Comparison of ENCODE assay signal across 10 mouse cellular contexts in the genomic region with DNA sequence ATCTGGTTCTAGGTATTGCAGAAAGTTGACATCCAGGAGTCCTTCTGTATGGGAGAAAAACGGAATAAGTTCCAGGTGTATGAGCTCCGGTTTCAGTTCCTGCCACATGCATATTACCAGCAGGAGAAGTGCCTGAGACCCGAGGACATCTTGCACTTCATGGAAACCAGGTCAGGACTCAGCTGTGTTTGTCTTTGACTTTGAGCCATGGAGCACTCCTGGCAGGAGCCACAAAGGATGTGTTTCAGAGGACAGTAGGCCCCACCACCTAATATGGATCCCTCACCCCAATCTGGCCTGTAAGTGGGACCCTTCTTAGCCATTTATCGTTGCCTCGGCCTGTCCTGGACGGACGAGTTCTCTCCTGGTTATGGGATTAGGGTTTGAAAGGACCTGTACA.
"Had no signal": no experiment of that assay in that cellular context is flagged by ENCODE, and none has a peak within 500 bp of the region (broad histone marks: within the 10 kb centered on the region; RNA-seq: fewer than 3 reads in every experiment).

No protein-coding gene starts in this region.

- H3K27ac ChIP-seq: left cerebral cortex, adult 2 months; liver, embryonic 13.5 days had no signal

- DNase-seq: kidney, postnatal 10 days; kidney, postnatal 36 days; layer of hippocampus, postnatal 36 days; liver, embryonic 13.5 days; lung, adult 2 months; lung, postnatal 14 days; midbrain, embryonic 14.5 days; thymus, adult 18-20 months; thymus, postnatal 36 days had no signal

- H3K4me3 ChIP-seq: left cerebral cortex, adult 2 months; liver, embryonic 13.5 days had no signal
